ENCODE assay signal across 11 mouse cellular contexts in the genomic region with DNA sequence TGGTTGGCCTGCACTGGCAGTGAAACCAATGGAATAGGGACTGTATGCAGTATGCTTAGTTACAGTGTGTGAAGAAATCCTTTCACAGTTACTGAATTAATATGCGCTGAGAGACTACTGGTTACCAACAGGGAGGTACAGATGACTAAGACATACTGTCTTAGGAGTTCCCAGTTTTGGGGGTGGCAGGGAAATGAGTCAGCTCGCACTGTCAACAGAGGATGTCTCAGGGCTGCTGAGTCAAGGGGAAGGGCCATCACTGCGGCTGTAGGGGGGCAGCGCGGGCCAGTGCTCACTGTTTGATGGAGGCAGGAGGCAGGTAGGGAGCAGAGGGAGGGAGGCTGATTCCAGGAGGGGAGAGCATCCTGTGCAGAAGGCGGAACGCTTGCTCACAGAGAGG. TPM values are rescaled to one million over a fixed set of nuclear protein-coding genes. Genes with fewer than 3 reads are reported as not detected.
DNase-seq lines count a peak whose midpoint lies in the region; ATAC-seq and TF ChIP-seq lines count a peak whose summit lies in the region.
"Had no signal": no experiment of that assay in that cellular context is flagged by ENCODE, and none has a peak within 500 bp of the region (broad histone marks: within the 10 kb centered on the region; RNA-seq: fewer than 3 reads in every experiment).

No protein-coding gene starts in this region.

- no peak overlapping the region for H3K4me2 ChIP-seq in liver, embryonic 13.5 days
- no peak overlapping the region for H3K4me2 ChIP-seq in hindbrain, postnatal 0 days (ENCODE audit: low read depth, low read length)
- H3K4me2 ChIP-seq: heart, embryonic 13.5 days had no signal

- WGBS in liver, embryonic 13.5 days (ENCODE audit: insufficient replicate concordance), result 82% methylated on average over 7 of the region's 7 CpGs
- 84% methylated on average over 7 of the region's 7 CpGs for WGBS in hindbrain, postnatal 0 days

- H3K27me3 ChIP-seq in liver, embryonic 13.5 days, result no peaks in the 10 kb centered on the region
- H3K27me3 ChIP-seq in hindbrain, postnatal 0 days (ENCODE audit: insufficient read depth, low read length), result no peaks in the 10 kb centered on the region
- H3K27me3 ChIP-seq: heart, embryonic 13.5 days had no signal

- ATAC-seq in liver, embryonic 13.5 days (ENCODE audit: low read depth), result peak; percentile 62
- ATAC-seq in hindbrain, postnatal 0 days, result no peak

- H3K27ac ChIP-seq in liver, embryonic 13.5 days, result no peak overlapping the region; the same call in 1 of the 2 replicates
- H3K27ac ChIP-seq in hindbrain, postnatal 0 days, result no peak overlapping the region
- H3K27ac ChIP-seq: heart, embryonic 13.5 days had no signal

- H3K9ac ChIP-seq in liver, embryonic 13.5 days, result no peak overlapping the region
- no peak overlapping the region for H3K9ac ChIP-seq in hindbrain, postnatal 0 days (replicated peaks; ENCODE audit: low read length)
- H3K9ac ChIP-seq: heart, embryonic 13.5 days had no signal

- no peak overlapping the region for H3K4me3 ChIP-seq in liver, embryonic 13.5 days (replicated peaks)
- no peak overlapping the region for H3K4me3 ChIP-seq in hindbrain, postnatal 0 days (ENCODE audit: low read length)
- H3K4me3 ChIP-seq: heart, embryonic 13.5 days had no signal

- H3K36me3 ChIP-seq in liver, embryonic 13.5 days, result peaks cover 20% of the 10 kb centered on the region
- H3K36me3 ChIP-seq in hindbrain, postnatal 0 days (ENCODE audit: insufficient read depth, low read length), result peaks cover 23% of the 10 kb centered on the region

- TF ChIP-seq CTCF in hindbrain, postnatal 0 days (IDR thresholded peaks at IDR 0.05; ENCODE audit: low read depth), result no peak

- no peaks in the 10 kb centered on the region for H3K9me3 ChIP-seq in liver, embryonic 13.5 days (replicated peaks)
- no peaks in the 10 kb centered on the region for H3K9me3 ChIP-seq in hindbrain, postnatal 0 days (ENCODE audit: low read length)
- H3K9me3 ChIP-seq: heart, embryonic 13.5 days had no signal

- H3K4me1 ChIP-seq in liver, embryonic 13.5 days (replicated peaks), result peaks cover 48% of the 10 kb centered on the region
- no peaks in the 10 kb centered on the region for H3K4me1 ChIP-seq in hindbrain, postnatal 0 days (ENCODE audit: insufficient read depth, low read length)
- H3K4me1 ChIP-seq: heart, embryonic 13.5 days had no signal

- peak; percentile 62 for DNase-seq in adrenal gland, adult 2 months
- no peak for DNase-seq in adrenal gland, adult 18-20 months (ENCODE audit: low spot score in 2 of 2)
- peak; percentile 59 to 63 for DNase-seq in right cerebral cortex, adult 2 months (ENCODE audit: low spot score in 2 of 2)
- DNase-seq in right cerebral cortex, postnatal 4 days, result no peak
- no peak for DNase-seq in liver, embryonic 13.5 days
- peak; percentile 64 for DNase-seq in telencephalon, adult 2 months (ENCODE audit: low read depth, low spot score)
- DNase-seq in hindbrain, postnatal 0 days (ENCODE audit: low spot score), result no peak
- DNase-seq in spleen, postnatal 4 days (ENCODE audit: low spot score in 2 of 2), result no peak
- DNase-seq: kidney, adult 9 months; lung, adult 2 months had no signal

RNA-seq across cellular contexts. Expression of a gene that starts 26.6 kb away (rescaled TPM):
- 10 to 100 TPM; 27.1 to 27.7 TPM for total RNA-seq in adrenal gland, adult 2 months (2021)
- 39.7 and 50.3 TPM in 2 replicates for polyA plus RNA-seq in adrenal gland, adult 2 months (2012; rRNA removed)
- total RNA-seq in adrenal gland, adult 18-20 months (2021), result 10 to 100 TPM; 20.5 to 24.9 TPM
- 4.1 and 5.5 TPM in 2 replicates for polyA plus RNA-seq in liver, embryonic 13.5 days (2015; fragmentation: Nextera tagmentation; extraction: Ambion mirVana)
- total RNA-seq in hindbrain, postnatal 0 days (2014; rRNA removed), result 16.2 and 16.9 TPM in 2 replicates
- 15.1 and 17.2 TPM in 2 replicates for polyA plus RNA-seq in hindbrain, postnatal 0 days (2015; fragmentation: Nextera tagmentation; extraction: Ambion mirVana)

Comparison
In these comparisons a context has a peak if more than half of its experiments do, and no peak if none do; other contexts are left out.
1. DNase-seq: peak in adrenal gland, adult 2 months (single experiment), right cerebral cortex, adult 2 months (2 of 2) and telencephalon, adult 2 months (single experiment); none in adrenal gland, adult 18-20 months (0 of 2), right cerebral cortex, postnatal 4 days (single experiment), liver, embryonic 13.5 days (single experiment), hindbrain, postnatal 0 days (single experiment) and spleen, postnatal 4 days (0 of 2).